Mouse (Mus musculus): ENCODE results near the gene Klhdc9. TPM values are rescaled to one million over a fixed set of nuclear protein-coding genes. Genes with fewer than 3 reads are reported as not detected.

Gene Klhdc9
- polyA plus RNA-seq, 1 experiment from 2014 or later = 2.3 TPM

Other genes starting within 250 kb of the Klhdc9 start
- 1.7 and 2.4 TPM in 2 replicates for gene Cfap126, start 246.9 kb downstream of the Klhdc9 start, polyA plus RNA-seq (2014; fragmentation: Nextera tagmentation; extraction: Ambion mirVana)
- 291 and 314 TPM in 2 replicates for gene Sdhc, start 210.2 kb downstream of the Klhdc9 start, polyA plus RNA-seq (2014; fragmentation: Nextera tagmentation; extraction: Ambion mirVana)
- 0.12 TPM in 2 replicates for gene Mpz, start 210.1 kb downstream of the Klhdc9 start, polyA plus RNA-seq (2014; fragmentation: Nextera tagmentation; extraction: Ambion mirVana)
- gene Pcp4l1, start 164.5 kb downstream of the Klhdc9 start, polyA plus RNA-seq (2014; fragmentation: Nextera tagmentation; extraction: Ambion mirVana) = 30.1 and 32.0 TPM in 2 replicates
- gene Nr1i3, start 146.8 kb downstream of the Klhdc9 start, polyA plus RNA-seq (2014; fragmentation: Nextera tagmentation; extraction: Ambion mirVana) = 0.10 and 0.18 TPM in 2 replicates
- 24.0 and 24.7 TPM in 2 replicates for gene Tomm40l, start 138.3 kb downstream of the Klhdc9 start, polyA plus RNA-seq (2014; fragmentation: Nextera tagmentation; extraction: Ambion mirVana)
- gene Apoa2, start 135.7 kb downstream of the Klhdc9 start, polyA plus RNA-seq (2014; fragmentation: Nextera tagmentation; extraction: Ambion mirVana) = 2.1 and 3.7 TPM in 2 replicates
- 25.5 and 27.3 TPM in 2 replicates for gene Fcer1g, start 126.4 kb downstream of the Klhdc9 start, polyA plus RNA-seq (2014; fragmentation: Nextera tagmentation; extraction: Ambion mirVana)
- 4.0 and 4.4 TPM in 2 replicates for gene Adamts4, start 110.4 kb downstream of the Klhdc9 start, polyA plus RNA-seq (2014; fragmentation: Nextera tagmentation; extraction: Ambion mirVana)
- gene Ndufs2, start 109.4 kb downstream of the Klhdc9 start, polyA plus RNA-seq (2014; fragmentation: Nextera tagmentation; extraction: Ambion mirVana) = 232 and 274 TPM in 2 replicates
- gene B4galt3, start 90.5 kb downstream of the Klhdc9 start, polyA plus RNA-seq (2014; fragmentation: Nextera tagmentation; extraction: Ambion mirVana) = 49.5 and 58.4 TPM in 2 replicates
- 54.1 and 56.3 TPM in 2 replicates for gene Ppox, start 79.6 kb downstream of the Klhdc9 start, polyA plus RNA-seq (2014; fragmentation: Nextera tagmentation; extraction: Ambion mirVana)
- 84.7 and 88.6 TPM in 2 replicates for gene Usp21, start 72.8 kb downstream of the Klhdc9 start, polyA plus RNA-seq (2014; fragmentation: Nextera tagmentation; extraction: Ambion mirVana)
- gene Ufc1, start 65.8 kb downstream of the Klhdc9 start, polyA plus RNA-seq (2014; fragmentation: Nextera tagmentation; extraction: Ambion mirVana) = 115 and 117 TPM in 2 replicates
- gene Dedd, start 31.7 kb downstream of the Klhdc9 start, polyA plus RNA-seq (2014; fragmentation: Nextera tagmentation; extraction: Ambion mirVana) = 45.1 and 46.7 TPM in 2 replicates
- 31.9 and 32.7 TPM in 2 replicates for gene Nit1, start 15.2 kb downstream of the Klhdc9 start, polyA plus RNA-seq (2014; fragmentation: Nextera tagmentation; extraction: Ambion mirVana)
- gene Pfdn2, start 15.1 kb downstream of the Klhdc9 start, polyA plus RNA-seq (2014; fragmentation: Nextera tagmentation; extraction: Ambion mirVana) = 64.8 and 69.8 TPM in 2 replicates
- gene Nectin4, start 9.3 kb upstream of the Klhdc9 start, polyA plus RNA-seq (2014; fragmentation: Nextera tagmentation; extraction: Ambion mirVana) = 0.49 and 0.65 TPM in 2 replicates
- 0.38 and 0.57 TPM in 2 replicates for gene Arhgap30, start 28.2 kb upstream of the Klhdc9 start, polyA plus RNA-seq (2014; fragmentation: Nextera tagmentation; extraction: Ambion mirVana)
- 152 and 154 TPM in 2 replicates for gene Usf1, start 50.5 kb upstream of the Klhdc9 start, polyA plus RNA-seq (2014; fragmentation: Nextera tagmentation; extraction: Ambion mirVana)
- 2.1 and 4.0 TPM in 2 replicates for gene Tstd1, start 58.1 kb upstream of the Klhdc9 start, polyA plus RNA-seq (2014; fragmentation: Nextera tagmentation; extraction: Ambion mirVana)
- 9.9 and 13.1 TPM in 2 replicates for gene F11r, start 76.7 kb upstream of the Klhdc9 start, polyA plus RNA-seq (2014; fragmentation: Nextera tagmentation; extraction: Ambion mirVana)
- gene Alyref2, start 142.7 kb upstream of the Klhdc9 start, polyA plus RNA-seq (2014; fragmentation: Nextera tagmentation; extraction: Ambion mirVana) = 16.2 and 16.8 TPM in 2 replicates
- gene Itln1, start 174.5 kb upstream of the Klhdc9 start, polyA plus RNA-seq (2014; fragmentation: Nextera tagmentation; extraction: Ambion mirVana) = not detected in 2 replicates
- gene Cd244a, start 198.4 kb upstream of the Klhdc9 start, polyA plus RNA-seq (2014; fragmentation: Nextera tagmentation; extraction: Ambion mirVana) = not detected in 2 replicates
- not detected in 2 replicates for gene Ly9, start 246.6 kb upstream of the Klhdc9 start, polyA plus RNA-seq (2014; fragmentation: Nextera tagmentation; extraction: Ambion mirVana)

Data from midbrain, embryonic 11.5 days (tissue).